Mouse (Mus musculus): ENCODE data around the gene Tmem14a. TPM values are rescaled to one million over a fixed set of nuclear protein-coding genes. Genes with fewer than 3 reads are reported as not detected.

The Tmem14a gene
- polyA plus RNA-seq, 1 experiment from 2014 or later = 13.5 TPM

- H3K4me2 ChIP-seq (replicated peaks; ENCODE audit: low read depth, low read length) = no peak overlapping the region
- H3K9ac ChIP-seq (ENCODE audit: low read depth, low read length) = no peak overlapping the region
- DNase-seq (ENCODE audit: low spot score) (no peak), ATAC-seq (ENCODE audit: low FRiP score) (no peak)
- H3K27ac ChIP-seq (ENCODE audit: low read depth, low read length) = no peak overlapping the region
- no peaks in the 10 kb centered on the region for H3K27me3 ChIP-seq (ENCODE audit: control insufficient read depth, insufficient read depth, low read length)
- 57% methylated on average over 5 of the region's 5 CpGs for WGBS
- H3K4me1 ChIP-seq (replicated peaks; ENCODE audit: control insufficient read depth, insufficient read depth, low read length) = no peaks in the 10 kb centered on the region
- no peak overlapping the region for H3K4me3 ChIP-seq (ENCODE audit: low read depth, low read length)
- H3K9me3 ChIP-seq (ENCODE audit: control insufficient read depth, low read length) = no peaks in the 10 kb centered on the region
- no peaks in the 10 kb centered on the region for H3K36me3 ChIP-seq (ENCODE audit: control insufficient read depth, insufficient read depth, low read length)
These were observed 13.5 kb downstream of the Tmem14a start for GRCm38 (mm10) chr1:21231744-21232464.

GRCm38 (mm10) chr1:21232516-21232915, 14.1 kb downstream of the Tmem14a start:
- no peaks in the 10 kb centered on the region for H3K9me3 ChIP-seq (ENCODE audit: control insufficient read depth, low read length)
- no peak overlapping the region for H3K9ac ChIP-seq (ENCODE audit: low read depth, low read length)
- no peaks in the 10 kb centered on the region for H3K27me3 ChIP-seq (ENCODE audit: control insufficient read depth, insufficient read depth, low read length)
- no peaks in the 10 kb centered on the region for H3K4me1 ChIP-seq (replicated peaks; ENCODE audit: control insufficient read depth, insufficient read depth, low read length)
- no peak for DNase-seq (ENCODE audit: low spot score)
- H3K4me3 ChIP-seq (ENCODE audit: low read depth, low read length) = no peak overlapping the region
- no peak overlapping the region for H3K4me2 ChIP-seq (replicated peaks; ENCODE audit: low read depth, low read length)
- ATAC-seq (ENCODE audit: low FRiP score) = no peak
- no peak overlapping the region for H3K27ac ChIP-seq (ENCODE audit: low read depth, low read length)
- H3K36me3 ChIP-seq (ENCODE audit: control insufficient read depth, insufficient read depth, low read length) = no peaks in the 10 kb centered on the region
- WGBS = 67% methylated on average over 1 of the region's 1 CpGs

DNA sequence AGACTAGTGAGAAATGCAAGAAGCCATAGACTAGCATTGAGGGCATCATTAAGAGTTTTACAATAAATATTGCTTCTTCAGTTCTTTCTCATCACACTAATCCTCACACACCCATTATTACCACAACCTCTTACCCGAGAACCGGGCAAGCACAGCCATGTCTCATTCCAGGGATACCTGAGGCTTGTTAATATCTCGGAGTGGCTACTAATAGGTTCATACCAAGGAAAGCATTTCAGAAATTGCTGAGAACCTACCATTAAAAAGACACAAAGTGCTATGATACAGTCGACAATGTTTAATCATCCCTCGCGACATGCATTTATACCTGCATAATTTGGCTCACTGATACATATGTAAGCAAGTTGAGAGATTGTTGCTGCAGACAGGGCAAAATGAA, 17.0 kb downstream of the Tmem14a start:
- no peaks in the 10 kb centered on the region for H3K27me3 ChIP-seq (ENCODE audit: control insufficient read depth, insufficient read depth, low read length)
- H3K4me3 ChIP-seq (ENCODE audit: low read depth, low read length) = no peak overlapping the region
- no peak overlapping the region for H3K9ac ChIP-seq (ENCODE audit: low read depth, low read length)
- WGBS = 95% methylated on average over 6 of the region's 6 CpGs
- H3K4me2 ChIP-seq (replicated peaks; ENCODE audit: low read depth, low read length) = no peak overlapping the region
- H3K9me3 ChIP-seq (ENCODE audit: control insufficient read depth, low read length) = no peaks in the 10 kb centered on the region
- no peak overlapping the region for H3K27ac ChIP-seq (ENCODE audit: low read depth, low read length)
- DNase-seq (ENCODE audit: low spot score) (no peak), ATAC-seq (ENCODE audit: low FRiP score) (no peak)
- no peaks in the 10 kb centered on the region for H3K4me1 ChIP-seq (replicated peaks; ENCODE audit: control insufficient read depth, insufficient read depth, low read length)
- no peaks in the 10 kb centered on the region for H3K36me3 ChIP-seq (ENCODE audit: control insufficient read depth, insufficient read depth, low read length)

- 86% methylated on average over 4 of the region's 8 CpGs for WGBS
- no peaks in the 10 kb centered on the region for H3K9me3 ChIP-seq (ENCODE audit: control insufficient read depth, low read length)
- H3K4me2 ChIP-seq (replicated peaks; ENCODE audit: low read depth, low read length) = no peak within 1 kb of the TSS
- DNase-seq (ENCODE audit: low spot score) (no peak), ATAC-seq (ENCODE audit: low FRiP score) (no peak)
- no peak within 1 kb of the TSS for H3K9ac ChIP-seq (ENCODE audit: low read depth, low read length)
- H3K27me3 ChIP-seq (ENCODE audit: control insufficient read depth, insufficient read depth, low read length) = no peaks in the 10 kb centered on the region
- H3K4me3 ChIP-seq (ENCODE audit: low read depth, low read length) = no peak within 1 kb of the TSS
- H3K4me1 ChIP-seq (replicated peaks; ENCODE audit: control insufficient read depth, insufficient read depth, low read length) = no peaks in the 10 kb centered on the region
- no peak within 1 kb of the TSS for H3K27ac ChIP-seq (ENCODE audit: low read depth, low read length)
- no peaks in the 10 kb centered on the region for H3K36me3 ChIP-seq (ENCODE audit: control insufficient read depth, insufficient read depth, low read length)
These were observed 21.8 kb downstream of the Tmem14a start, which contains the start of gene Gsta3 for GRCm38 (mm10) chr1:21239911-21240898. Gene Gsta3 (plus strand): TSS chr1:21240589.

DNA sequence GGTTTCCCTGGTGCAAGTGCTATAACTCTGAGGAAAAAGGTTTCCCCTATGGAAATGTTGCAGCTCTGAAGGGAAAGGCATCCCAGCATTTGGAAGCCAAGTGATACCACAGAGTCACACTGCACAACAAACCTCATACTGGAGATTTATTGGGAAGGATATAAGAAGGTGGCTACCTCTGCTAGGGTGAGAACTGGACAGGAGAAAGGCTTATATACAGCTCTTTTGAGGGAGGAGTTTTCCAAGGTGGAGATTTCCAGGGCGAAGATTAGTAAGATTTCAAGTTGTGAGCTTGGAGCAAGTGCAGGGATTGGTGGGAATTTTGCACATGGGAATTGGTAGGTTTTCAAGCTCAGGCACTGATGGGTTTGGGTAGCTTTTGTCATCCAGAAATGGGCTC, 22.7 kb downstream of the Tmem14a start:
- H3K27ac ChIP-seq (ENCODE audit: low read depth, low read length) = no peak overlapping the region
- H3K36me3 ChIP-seq (ENCODE audit: control insufficient read depth, insufficient read depth, low read length) = no peaks in the 10 kb centered on the region
- H3K4me1 ChIP-seq (replicated peaks; ENCODE audit: control insufficient read depth, insufficient read depth, low read length) = no peaks in the 10 kb centered on the region
- DNase-seq (ENCODE audit: low spot score) (no peak), ATAC-seq (ENCODE audit: low FRiP score) (no peak)
- H3K4me3 ChIP-seq (ENCODE audit: low read depth, low read length) = no peak overlapping the region
- H3K4me2 ChIP-seq (replicated peaks; ENCODE audit: low read depth, low read length) = no peak overlapping the region
- no peaks in the 10 kb centered on the region for H3K27me3 ChIP-seq (ENCODE audit: control insufficient read depth, insufficient read depth, low read length)
- H3K9me3 ChIP-seq (ENCODE audit: control insufficient read depth, low read length) = no peaks in the 10 kb centered on the region
- H3K9ac ChIP-seq (ENCODE audit: low read depth, low read length) = no peak overlapping the region
- WGBS = 86% methylated on average over 1 of the region's 1 CpGs

DNA sequence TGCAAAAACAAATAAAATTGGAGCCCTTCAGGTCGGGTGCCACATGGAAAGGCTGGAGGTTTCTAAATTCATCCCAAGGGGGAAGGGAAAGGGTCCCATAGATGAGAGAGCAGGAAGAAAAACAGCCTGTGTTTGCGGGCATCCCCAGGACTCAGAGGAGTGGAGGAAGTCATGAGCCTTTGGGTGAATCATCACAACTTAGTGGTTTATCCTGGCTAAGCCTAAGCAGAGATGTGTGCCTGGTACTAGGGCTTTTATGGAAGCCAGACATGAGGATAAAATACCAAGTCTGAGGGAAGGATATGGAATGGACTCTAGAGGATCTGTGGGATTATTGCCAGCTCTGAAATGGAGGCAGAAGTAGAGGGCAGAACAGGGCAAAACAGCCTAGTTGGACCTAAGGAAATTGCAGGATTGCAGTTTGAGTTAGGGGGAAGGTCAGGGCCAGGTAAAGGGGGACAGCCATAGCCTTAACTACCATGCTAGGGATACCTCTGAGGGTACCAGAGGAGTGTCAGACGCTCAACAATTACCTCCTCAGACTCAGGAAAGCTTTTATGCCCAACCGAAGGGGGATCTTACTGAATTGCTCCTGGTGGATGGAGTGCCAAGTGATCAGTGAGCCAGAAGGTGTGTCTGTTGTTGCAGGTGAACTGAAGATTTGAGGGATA, 26.1 kb downstream of the Tmem14a start:
- Histone ChIP-seq H3K9ac (ENCODE audit: low read depth, low read length) (no peak overlapping the region), H3K27me3 (ENCODE audit: control insufficient read depth, insufficient read depth, low read length) (no peaks in the 10 kb centered on the region), H3K36me3 (ENCODE audit: control insufficient read depth, insufficient read depth, low read length) (no peaks in the 10 kb centered on the region), H3K4me1 (replicated peaks; ENCODE audit: control insufficient read depth, insufficient read depth, low read length) (no peaks in the 10 kb centered on the region), H3K9me3 (ENCODE audit: control insufficient read depth, low read length) (no peaks in the 10 kb centered on the region), H3K27ac (ENCODE audit: low read depth, low read length) (no peak overlapping the region), H3K4me3 (ENCODE audit: low read depth, low read length) (no peak overlapping the region), H3K4me2 (replicated peaks; ENCODE audit: low read depth, low read length) (no peak overlapping the region)
- 71% methylated on average over 4 of the region's 4 CpGs for WGBS
- DNase-seq (ENCODE audit: low spot score) = no peak
- ATAC-seq (ENCODE audit: low FRiP score) = no peak

GRCm38 (mm10) chr1:21246136-21246535, 27.8 kb downstream of the Tmem14a start:
- no peak overlapping the region for H3K4me3 ChIP-seq (ENCODE audit: low read depth, low read length)
- no peak overlapping the region for H3K9ac ChIP-seq (ENCODE audit: low read depth, low read length)
- H3K4me1 ChIP-seq (replicated peaks; ENCODE audit: control insufficient read depth, insufficient read depth, low read length) = no peaks in the 10 kb centered on the region
- ATAC-seq (ENCODE audit: low FRiP score) = no peak
- H3K4me2 ChIP-seq (replicated peaks; ENCODE audit: low read depth, low read length) = no peak overlapping the region
- no peaks in the 10 kb centered on the region for H3K36me3 ChIP-seq (ENCODE audit: control insufficient read depth, insufficient read depth, low read length)
- DNase-seq (ENCODE audit: low spot score) = no peak
- H3K27ac ChIP-seq (ENCODE audit: low read depth, low read length) = no peak overlapping the region
- whole genome bisulfite sequencing = 87% methylated on average over 3 of the region's 3 CpGs
- no peaks in the 10 kb centered on the region for H3K9me3 ChIP-seq (ENCODE audit: control insufficient read depth, low read length)
- no peaks in the 10 kb centered on the region for H3K27me3 ChIP-seq (ENCODE audit: control insufficient read depth, insufficient read depth, low read length)

- Histone ChIP-seq H3K4me1 (replicated peaks; ENCODE audit: control insufficient read depth, insufficient read depth, low read length) (no peaks in the 10 kb centered on the region), H3K27ac (ENCODE audit: low read depth, low read length) (no peak overlapping the region), H3K27me3 (ENCODE audit: control insufficient read depth, insufficient read depth, low read length) (no peaks in the 10 kb centered on the region), H3K9ac (ENCODE audit: low read depth, low read length) (no peak overlapping the region), H3K9me3 (ENCODE audit: control insufficient read depth, low read length) (no peaks in the 10 kb centered on the region), H3K4me2 (replicated peaks; ENCODE audit: low read depth, low read length) (no peak overlapping the region), H3K36me3 (ENCODE audit: control insufficient read depth, insufficient read depth, low read length) (no peaks in the 10 kb centered on the region), H3K4me3 (ENCODE audit: low read depth, low read length) (no peak overlapping the region)
- no peak for ATAC-seq (ENCODE audit: low FRiP score)
- no peak for DNase-seq (ENCODE audit: low spot score)
These were observed 29.5 kb downstream of the Tmem14a start for GRCm38 (mm10) chr1:21247896-21248295.

Data from hindbrain, embryonic 11.5 days (tissue).